Mouse (Mus musculus) spleen, postnatal 14 days (tissue): ENCODE results near the gene Slc25a26.

Experiments
- DNase-seq, 2 experiments: peaks; one replicate each; pipeline ENCODE4 v3.0.0; 2021 to 2022; ENCODE audit warnings: low spot score in 2 of 2

The Slc25a26 gene

GRCm38 (mm10) chr6:94599016-94599415 lies 98.9 kb downstream of the Slc25a26 start:
- DNase-seq: no peak

- DNase-seq: no peak
These were observed 101.0 kb downstream of the Slc25a26 start for GRCm38 (mm10) chr6:94601101-94601500.

- DNase-seq: no peak
These were observed 101.7 kb downstream of the Slc25a26 start for GRCm38 (mm10) chr6:94601811-94602210.

GRCm38 (mm10) chr6:94604072-94604471 lies 103.9 kb downstream of the Slc25a26 start:
- DNase-seq: no peak

GRCm38 (mm10) chr6:94604546-94604945 lies 104.4 kb downstream of the Slc25a26 start:
- no peak for DNase-seq

- no peak for DNase-seq
These were observed 113.2 kb downstream of the Slc25a26 start for GRCm38 (mm10) chr6:94613235-94613895.

- DNase-seq: no peak
These were observed 114.2 kb downstream of the Slc25a26 start for GRCm38 (mm10) chr6:94614346-94614745.

GRCm38 (mm10) chr6:94615936-94616335 lies 115.8 kb downstream of the Slc25a26 start:
- no peak for DNase-seq

- no peak for DNase-seq
These were observed 118.5 kb downstream of the Slc25a26 start for GRCm38 (mm10) chr6:94618671-94619070.

GRCm38 (mm10) chr6:94620287-94620686 lies 120.2 kb downstream of the Slc25a26 start:
- no peak for DNase-seq

- DNase-seq: no peak
These were observed 120.7 kb downstream of the Slc25a26 start for GRCm38 (mm10) chr6:94620801-94621301.

GRCm38 (mm10) chr6:94622983-94623382 lies 122.9 kb downstream of the Slc25a26 start:
- DNase-seq: peak in 1 of 2 experiments; percentile 54

- DNase-seq: no peak
These were observed 124.4 kb downstream of the Slc25a26 start for GRCm38 (mm10) chr6:94624543-94624942.

GRCm38 (mm10) chr6:94625896-94626295 lies 125.8 kb downstream of the Slc25a26 start:
- no peak for DNase-seq

GRCm38 (mm10) chr6:94626807-94627206 lies 126.7 kb downstream of the Slc25a26 start:
- no peak for DNase-seq

- DNase-seq: no peak
These were observed 127.8 kb downstream of the Slc25a26 start for GRCm38 (mm10) chr6:94627714-94628595.

- no peak for DNase-seq
These were observed 128.7 kb downstream of the Slc25a26 start for GRCm38 (mm10) chr6:94628787-94629186.

GRCm38 (mm10) chr6:94631051-94631778 lies 131.1 kb downstream of the Slc25a26 start:
- DNase-seq: no peak

GRCm38 (mm10) chr6:94631779-94632082 lies 131.6 kb downstream of the Slc25a26 start:
- DNase-seq: no peak

GRCm38 (mm10) chr6:94634274-94634673 lies 134.1 kb downstream of the Slc25a26 start:
- DNase-seq: no peak

- DNase-seq: no peak
These were observed 134.6 kb downstream of the Slc25a26 start for GRCm38 (mm10) chr6:94634710-94635109.

GRCm38 (mm10) chr6:94635343-94635742 lies 135.2 kb downstream of the Slc25a26 start:
- no peak for DNase-seq
